Mouse (Mus musculus) layer of hippocampus, adult 2 months (tissue): ENCODE measurements at regions not wholly inside any gene's neighbourhood (a gene's known extent, or its start where the extent isn't known, plus 50 kb on each side); places are given as distances from the start of the nearest gene placed in this dataset.

ENCODE experiments used
- DNase-seq, 2 experiments: peaks; one replicate each; pipeline ENCODE4 v3.0.0; 2022; ENCODE audit warnings: low spot score in 2 of 2
- H3K27ac ChIP-seq: fragments of 200-600 bp; 2 replicates; pipeline ENCODE4 v1.8.1; 2022
- H3K4me3 ChIP-seq: fragments of 200-600 bp; 2 replicates; pipeline ENCODE4 v1.8.1; 2022; ENCODE audit warnings: mild to moderate bottlenecking
- CTCF ChIP-seq: fragments of 200-600 bp; conservative IDR thresholded peaks from 2 replicates; pipeline ENCODE4 v1.8.1; 2022; ENCODE audit warnings: antibody characterized with exemption, mild to moderate bottlenecking, moderate library complexity

DNA sequence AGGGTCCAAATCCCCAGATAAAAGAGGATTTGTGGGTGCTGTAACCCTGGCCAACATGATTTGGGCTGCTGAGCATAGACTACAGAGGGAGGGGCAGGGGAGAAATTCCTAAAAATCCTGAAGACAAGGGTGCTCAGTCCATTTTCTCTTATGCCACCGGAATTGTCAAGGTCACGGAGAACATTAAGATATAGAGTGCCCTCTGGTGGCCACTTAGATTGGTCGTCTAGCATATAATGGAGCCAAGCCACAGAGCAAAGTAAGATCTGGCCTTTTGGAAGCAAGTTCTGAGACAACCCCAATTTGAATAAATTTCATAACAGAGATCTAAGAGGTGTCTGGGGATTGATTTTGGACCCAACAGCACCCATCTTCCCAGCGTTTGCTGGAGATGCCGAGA lies 250.0 kb downstream of the Prr32 start:
- TF ChIP-seq CTCF, result peak; percentile 60
- H3K4me3 ChIP-seq, result no peak overlapping the region
- no peak overlapping the region for H3K27ac ChIP-seq
- DNase-seq, result no peak
